In genomic region chr11:69948763-69949150, GRCm38 (mm10) we compare ENCODE assay signal across 8 mouse cellular contexts. TPM values are rescaled to one million over a fixed set of nuclear protein-coding genes. Genes with fewer than 3 reads are reported as not detected.
DNase-seq lines count a peak whose midpoint lies in the region; ATAC-seq lines count a peak whose summit lies in the region.

No protein-coding gene starts in this region.

- H3K4me2 ChIP-seq in hindbrain, embryonic 16.5 days (ENCODE audit: low read length) = peak overlapping the region; percentile 65

- H3K27me3 ChIP-seq in hindbrain, embryonic 16.5 days (replicated peaks; ENCODE audit: control insufficient read depth, insufficient read depth, low read length) = peaks cover 3% of the 10 kb centered on the region

- no peaks in the 10 kb centered on the region for H3K36me3 ChIP-seq in hindbrain, embryonic 16.5 days (ENCODE audit: control insufficient read depth, insufficient read depth, low read length)

- 0 out of 2 replicates have a peak overlapping the region, but pooled peaks have one; percentile 3 for H3K27ac ChIP-seq in hindbrain, embryonic 16.5 days (ENCODE audit: low read depth, low read length)

- no peaks in the 10 kb centered on the region for H3K9me3 ChIP-seq in hindbrain, embryonic 16.5 days (ENCODE audit: control insufficient read depth, low read length)

- 0% methylated on average over 14 of the region's 14 CpGs for WGBS in hindbrain, embryonic 16.5 days

- H3K4me3 ChIP-seq in hindbrain, embryonic 16.5 days (ENCODE audit: low read length) = peak overlapping the region; percentile 50

- H3K4me1 ChIP-seq in hindbrain, embryonic 16.5 days (ENCODE audit: control insufficient read depth, insufficient read depth, low read depth, low read length) = peaks cover 8% of the 10 kb centered on the region

- peak; percentile 84 for DNase-seq in WW6 (ENCODE audit: low read depth, low spot score)
- peak; percentile 79 to 84 for DNase-seq in cerebellum, postnatal 36 days
- peak; percentile 95 for DNase-seq in gastrocnemius, adult 18-20 months (ENCODE audit: low spot score)
- peak; percentile 58 for DNase-seq in left cerebral cortex, adult 11 months (ENCODE audit: low spot score)
- DNase-seq in lung, postnatal 36 days = peak; percentile 95
- peak; percentile 96 for DNase-seq in retina, embryonic 14.5 days (ENCODE audit: low spot score)
- peak; percentile 73 for DNase-seq in urinary bladder, adult 2 months (ENCODE audit: low spot score)

- no peak overlapping the region for H3K9ac ChIP-seq in hindbrain, embryonic 16.5 days (ENCODE audit: low read depth, low read length)

- ATAC-seq in hindbrain, embryonic 16.5 days = peak; percentile 50

RNA-seq across cellular contexts. Expression of gene Slc2a4, which starts 0.8 kb away (rescaled TPM):
- 100 to 1,000 TPM; 424 to 439 TPM for total RNA-seq in gastrocnemius, adult 18-20 months (2021)
- polyA plus RNA-seq in hindbrain, embryonic 16.5 days (2015; fragmentation: Nextera tagmentation; extraction: Ambion mirVana) = 4.7 and 5.8 TPM in 2 replicates
- 146 and 167 TPM in 2 replicates for polyA plus RNA-seq in urinary bladder, adult 2 months (2012; rRNA removed)

RNA-seq across cellular contexts. Expression of gene Ybx2, which starts 13.2 kb away (rescaled TPM):
- 10 to 100 TPM in 1 of 2 experiments, 1 to 10 TPM in 1; 9.3 to 11.4 TPM for total RNA-seq in gastrocnemius, adult 18-20 months (2021)
- polyA plus RNA-seq in hindbrain, embryonic 16.5 days (2015; fragmentation: Nextera tagmentation; extraction: Ambion mirVana) = 5.7 and 6.2 TPM in 2 replicates
- 3.7 and 6.2 TPM in 2 replicates for polyA plus RNA-seq in urinary bladder, adult 2 months (2012; rRNA removed)

RNA-seq across cellular contexts. Expression of gene Cldn7, which starts 15.8 kb away (rescaled TPM):
- not detected for total RNA-seq in gastrocnemius, adult 18-20 months (2021)
- 0.17 and 0.33 TPM in 2 replicates for polyA plus RNA-seq in hindbrain, embryonic 16.5 days (2015; fragmentation: Nextera tagmentation; extraction: Ambion mirVana)
- polyA plus RNA-seq in urinary bladder, adult 2 months (2012; rRNA removed) = 67.1 and 69.1 TPM in 2 replicates

RNA-seq across cellular contexts. Expression of gene Eif5a, which starts 27.0 kb away (rescaled TPM):
- total RNA-seq in gastrocnemius, adult 18-20 months (2021) = 100 to 1,000 TPM; 408 to 425 TPM
- 1,120 and 1,123 TPM in 2 replicates for polyA plus RNA-seq in hindbrain, embryonic 16.5 days (2015; fragmentation: Nextera tagmentation; extraction: Ambion mirVana)
- polyA plus RNA-seq in urinary bladder, adult 2 months (2012; rRNA removed) = 565 and 624 TPM in 2 replicates

RNA-seq across cellular contexts. Expression of gene Ctdnep1, which starts 32.2 kb away (rescaled TPM):
- total RNA-seq in gastrocnemius, adult 18-20 months (2021) = 100 to 1,000 TPM; 222 to 237 TPM
- 26.9 and 27.4 TPM in 2 replicates for polyA plus RNA-seq in hindbrain, embryonic 16.5 days (2015; fragmentation: Nextera tagmentation; extraction: Ambion mirVana)
- polyA plus RNA-seq in urinary bladder, adult 2 months (2012; rRNA removed) = 82.0 and 95.4 TPM in 2 replicates

Comparison
In these comparisons a context has a peak if more than half of its experiments do, and no peak if none do; other contexts are left out.
1. Peak in every context shown above with its lines: DNase-seq, ATAC-seq, H3K4me3 ChIP-seq and H3K27ac ChIP-seq.
2. RNA of gene Slc2a4, which starts 0.8 kb away (polyA plus RNA-seq): 146 to 167 TPM in urinary bladder, adult 2 months; 4.7 to 5.8 TPM in hindbrain, embryonic 16.5 days; every median in the first group is over 10 times any median in the second.
3. RNA of gene Cldn7, which starts 15.8 kb away (polyA plus RNA-seq): 67.1 to 69.1 TPM in urinary bladder, adult 2 months; 0.17 to 0.33 TPM in hindbrain, embryonic 16.5 days; every median in the first group is over 10 times any median in the second.